Mouse (Mus musculus): ENCODE measurements around the gene Hdgf. TPM values are rescaled to one million over a fixed set of nuclear protein-coding genes. Genes with fewer than 3 reads are reported as not detected.

Gene Hdgf
- polyA plus RNA-seq, 1 experiment = 82.6 TPM

DNA sequence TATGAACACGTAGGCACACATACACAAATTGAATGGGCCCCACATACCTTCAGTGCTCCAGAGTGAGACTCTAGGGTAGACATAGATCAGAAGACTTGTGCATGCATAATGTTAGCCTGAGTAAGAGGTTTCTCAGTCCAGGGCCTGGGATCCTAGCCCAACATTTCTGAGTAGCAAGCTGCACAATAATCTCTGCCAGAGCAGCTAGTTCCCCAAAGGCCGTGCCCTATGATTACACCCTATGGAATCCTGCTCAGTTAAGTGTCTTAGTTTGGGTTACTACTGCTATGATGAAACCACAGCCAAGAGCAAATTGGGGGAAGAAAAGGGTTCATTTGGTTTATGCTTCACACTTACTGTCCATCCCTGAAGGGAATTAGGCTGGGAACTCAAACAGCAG lies 36.4 kb downstream of the Hdgf start:
- no peak for DNase-seq
- no peak for TF ChIP-seq POLR2A (IDR thresholded peaks at IDR 0.05; ENCODE audit: borderline replicate concordance, extremely low read depth, low read depth, low read length)
- no peak for TF ChIP-seq CTCF (IDR thresholded peaks at IDR 0.05; ENCODE audit: insufficient read depth, low read length)
- 88% methylated on average over 2 of the region's 2 CpGs for WGBS
- Histone ChIP-seq H3K4me1 (ENCODE audit: control insufficient read depth, insufficient read depth, low read length) (no peaks in the 10 kb centered on the region), H3K4me3 (replicated peaks; ENCODE audit: extremely low read depth, low read depth, low read length) (no peak overlapping the region)

DNA sequence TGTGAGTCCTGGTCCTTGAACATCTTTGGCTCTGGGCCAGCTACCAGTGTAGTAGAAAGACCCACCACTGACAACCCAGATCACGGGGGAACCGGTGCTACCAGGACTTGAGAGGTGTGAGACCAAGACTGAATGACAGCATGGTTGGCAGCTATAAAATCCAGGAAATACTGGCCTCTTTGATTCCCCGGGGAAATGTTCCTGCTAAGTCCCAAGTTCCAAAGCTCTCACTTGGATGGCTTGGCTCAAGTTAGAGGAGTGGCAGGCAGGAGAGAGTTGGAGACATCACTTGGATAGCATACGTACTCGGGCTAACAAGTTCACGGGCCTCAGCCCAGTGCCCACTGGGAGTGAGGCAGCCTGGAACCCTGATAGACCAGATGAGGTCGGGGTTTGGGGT lies 37.5 kb downstream of the Hdgf start:
- DNase-seq = no peak
- H3K4me3 ChIP-seq (replicated peaks; ENCODE audit: extremely low read depth, low read depth, low read length) = no peak overlapping the region
- TF ChIP-seq CTCF (IDR thresholded peaks at IDR 0.05; ENCODE audit: insufficient read depth, low read length) (no peak), POLR2A (IDR thresholded peaks at IDR 0.05; ENCODE audit: borderline replicate concordance, extremely low read depth, low read depth, low read length) (no peak)
- H3K4me1 ChIP-seq (ENCODE audit: control insufficient read depth, insufficient read depth, low read length) = no peaks in the 10 kb centered on the region
- WGBS = 69% methylated on average over 7 of the region's 7 CpGs

DNA sequence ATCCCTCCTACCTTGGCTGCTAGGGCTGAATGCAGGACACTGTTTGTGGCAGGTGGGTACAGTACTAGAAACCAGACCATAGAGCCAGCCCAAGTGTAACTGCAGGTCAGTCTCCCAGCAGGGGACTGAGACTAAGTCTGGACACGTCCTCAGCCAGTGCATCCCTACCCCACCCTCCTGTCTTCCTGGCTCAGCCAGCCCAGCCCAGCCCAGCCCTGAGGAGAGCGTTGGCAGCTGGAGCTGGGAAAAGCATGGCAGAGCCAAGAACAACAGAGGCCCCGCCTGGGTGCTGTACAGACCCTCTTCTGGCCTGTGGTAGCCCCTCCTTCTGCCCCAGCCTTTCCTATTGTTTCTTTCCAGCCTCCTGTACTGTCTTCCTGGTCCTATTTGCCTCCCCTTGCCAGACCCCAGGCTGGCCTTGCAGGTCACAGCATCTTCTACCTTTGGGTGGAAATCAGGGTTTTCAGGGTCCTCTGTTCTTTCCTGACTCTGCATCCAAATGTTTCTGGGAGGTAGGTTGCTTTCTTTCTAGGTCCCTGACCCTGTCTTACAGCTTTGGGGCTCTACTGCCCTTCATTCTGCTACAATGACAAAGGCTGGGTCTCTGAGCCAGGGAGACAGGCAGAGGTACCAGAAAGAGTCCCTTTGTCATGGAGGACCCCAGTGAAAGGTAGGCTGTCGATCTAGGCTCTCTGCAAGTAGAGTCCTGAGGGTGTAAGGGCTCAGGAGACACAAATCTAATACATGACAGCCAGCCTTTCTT lies 38.9 kb downstream of the Hdgf start:
- H3K4me1 ChIP-seq (ENCODE audit: control insufficient read depth, insufficient read depth, low read length) = no peaks in the 10 kb centered on the region
- WGBS = 22% methylated on average over 4 of the region's 4 CpGs
- no peak for DNase-seq

DNA sequence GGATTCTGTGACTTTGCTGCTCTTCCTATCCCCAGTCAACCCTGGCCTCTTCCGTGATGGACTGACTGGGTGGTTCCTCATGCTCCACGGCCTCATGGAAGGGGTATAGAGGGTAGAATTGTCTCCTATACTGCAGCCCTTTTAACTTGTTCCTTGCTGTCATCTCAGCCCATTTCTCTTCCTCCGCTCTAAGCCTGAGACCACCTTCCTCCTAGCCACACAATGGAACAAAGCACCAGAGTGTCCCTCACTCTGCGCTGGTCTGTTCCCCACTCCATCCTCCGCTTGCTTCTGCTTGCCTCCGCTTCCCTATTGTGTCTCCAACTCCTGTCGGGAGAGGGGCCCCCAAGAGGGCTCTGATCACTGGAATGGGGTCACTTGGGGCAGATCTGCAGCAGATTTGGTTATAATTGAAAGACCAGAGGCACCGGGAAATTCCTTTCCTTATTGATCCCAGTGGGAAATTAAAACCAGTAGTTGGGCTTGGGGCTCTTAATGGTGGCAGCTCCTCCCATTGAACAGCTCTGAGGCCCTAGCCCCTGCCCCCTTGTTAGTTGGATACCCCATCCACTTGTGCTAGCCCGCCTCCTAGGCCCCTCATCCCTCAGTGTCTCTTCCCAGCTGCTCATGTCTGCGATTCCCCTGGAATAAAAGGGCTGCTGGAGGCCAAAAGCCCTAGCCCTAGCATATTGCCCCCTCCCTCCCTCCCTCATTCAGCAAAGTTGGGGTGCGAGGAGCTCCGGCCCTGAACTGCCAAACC lies 39.8 kb downstream of the Hdgf start:
- DNase-seq = no peak
- TF ChIP-seq POLR2A (IDR thresholded peaks at IDR 0.05; ENCODE audit: borderline replicate concordance, extremely low read depth, low read depth, low read length) (no peak), CTCF (IDR thresholded peaks at IDR 0.05; ENCODE audit: insufficient read depth, low read length) (no peak)
- H3K4me1 ChIP-seq (ENCODE audit: control insufficient read depth, insufficient read depth, low read length) = no peaks in the 10 kb centered on the region

More for the DNA sequence above, 38.9 kb downstream of the Hdgf start:
- H3K4me3 ChIP-seq (replicated peaks; ENCODE audit: extremely low read depth, low read depth, low read length) = no peak overlapping the region
- TF ChIP-seq CTCF (IDR thresholded peaks at IDR 0.05; ENCODE audit: insufficient read depth, low read length) (no peak), POLR2A (IDR thresholded peaks at IDR 0.05; ENCODE audit: borderline replicate concordance, extremely low read depth, low read depth, low read length) (no peak)

DNA sequence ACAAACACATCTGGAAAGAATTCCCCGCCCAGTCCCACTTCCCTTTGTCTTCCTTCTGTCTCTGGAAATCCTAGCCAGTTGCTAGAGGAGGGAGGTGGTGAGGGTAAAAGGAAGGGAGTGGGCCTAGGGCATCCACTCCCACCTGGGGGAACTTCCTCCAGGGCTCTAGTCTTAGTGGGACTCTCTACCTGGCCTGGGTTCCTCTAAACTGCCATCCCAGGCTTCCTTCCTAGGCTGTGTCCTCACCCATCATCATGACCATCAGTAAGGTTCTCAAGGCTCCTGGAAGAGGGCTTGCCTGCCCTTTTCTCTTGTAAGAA lies 40.4 kb downstream of the Hdgf start:
- no peak for TF ChIP-seq POLR2A (IDR thresholded peaks at IDR 0.05; ENCODE audit: borderline replicate concordance, extremely low read depth, low read depth, low read length)
- no peak for TF ChIP-seq CTCF (IDR thresholded peaks at IDR 0.05; ENCODE audit: insufficient read depth, low read length)
- Histone ChIP-seq H3K4me3 (replicated peaks; ENCODE audit: extremely low read depth, low read depth, low read length) (no peak overlapping the region), H3K4me1 (ENCODE audit: control insufficient read depth, insufficient read depth, low read length) (no peaks in the 10 kb centered on the region)
- WGBS = 53% methylated on average over 1 of the region's 1 CpGs
- no peak for DNase-seq

More for the DNA sequence above, 39.8 kb downstream of the Hdgf start:
- WGBS = 50% methylated on average over 12 of the region's 12 CpGs
- no peak overlapping the region for H3K4me3 ChIP-seq (replicated peaks; ENCODE audit: extremely low read depth, low read depth, low read length)

DNA sequence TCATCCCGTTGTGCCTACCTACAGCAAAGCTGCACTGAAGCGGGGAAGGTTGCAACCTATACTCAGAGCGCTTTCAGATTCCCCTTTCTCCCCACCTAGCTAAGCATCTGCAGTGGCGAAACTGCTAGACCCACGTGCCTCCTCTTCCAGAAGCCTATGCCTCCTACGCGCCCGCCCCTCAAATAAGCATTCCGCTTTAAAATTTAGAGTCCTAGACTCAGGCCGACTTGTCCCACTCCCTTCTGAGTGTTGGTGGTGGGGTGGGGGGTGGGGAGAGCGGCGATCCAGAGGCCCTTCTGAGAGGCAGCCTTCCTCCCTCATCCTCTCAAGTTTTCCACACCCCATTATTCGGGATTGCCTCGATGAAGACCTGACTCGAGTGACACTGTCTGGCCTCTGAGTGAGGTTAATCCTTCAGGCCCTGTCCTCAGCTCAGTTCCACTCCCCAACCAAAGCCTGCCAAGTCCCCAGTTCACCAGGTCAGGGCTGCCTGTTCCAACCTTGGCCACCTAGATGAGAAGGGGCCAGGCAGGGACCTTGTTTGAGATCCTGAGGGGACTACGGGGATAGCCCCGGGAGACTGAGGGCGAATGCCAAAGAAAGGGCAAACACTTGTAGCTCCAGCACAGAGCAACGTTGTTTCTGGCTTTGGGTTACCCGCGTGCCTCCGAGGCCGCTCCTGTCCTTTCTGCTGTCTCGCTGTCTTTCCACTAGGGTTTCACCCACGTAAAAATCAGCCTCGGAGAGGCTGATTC lies 41.1 kb downstream of the Hdgf start:
- no peak for TF ChIP-seq POLR2A (IDR thresholded peaks at IDR 0.05; ENCODE audit: borderline replicate concordance, extremely low read depth, low read depth, low read length)
- TF ChIP-seq CTCF (IDR thresholded peaks at IDR 0.05; ENCODE audit: insufficient read depth, low read length) = no peak
- no peaks in the 10 kb centered on the region for H3K4me1 ChIP-seq (ENCODE audit: control insufficient read depth, insufficient read depth, low read length)
- WGBS = 9% methylated on average over 26 of the region's 26 CpGs
- DNase-seq = no peak
- H3K4me3 ChIP-seq (replicated peaks; ENCODE audit: extremely low read depth, low read depth, low read length) = no peak overlapping the region

DNA sequence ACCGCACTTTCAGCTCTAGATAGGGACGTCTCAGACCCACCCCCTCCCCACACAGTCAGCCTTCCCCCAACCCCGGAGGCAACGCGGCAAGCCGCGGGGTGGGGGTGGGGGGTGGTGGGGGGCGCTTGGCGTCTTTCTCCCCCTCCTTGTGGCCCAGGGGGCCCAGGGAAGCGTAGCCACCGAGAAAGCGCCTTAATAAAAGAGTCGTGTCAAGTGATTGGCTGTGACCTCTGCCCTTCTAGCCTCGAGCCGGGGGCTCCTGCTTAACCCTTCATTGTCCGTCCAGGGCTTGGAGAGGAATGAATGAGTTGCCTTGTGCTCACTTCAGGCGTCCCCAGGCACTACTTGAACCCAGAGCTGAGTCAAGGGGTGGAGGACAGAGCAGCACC lies 41.7 kb downstream of the Hdgf start:
- no peaks in the 10 kb centered on the region for H3K4me1 ChIP-seq (ENCODE audit: control insufficient read depth, insufficient read depth, low read length)
- 2% methylated on average over 17 of the region's 17 CpGs for WGBS
- H3K4me3 ChIP-seq (replicated peaks; ENCODE audit: extremely low read depth, low read depth, low read length) = no peak overlapping the region
- DNase-seq = no peak
- TF ChIP-seq POLR2A (IDR thresholded peaks at IDR 0.05; ENCODE audit: borderline replicate concordance, extremely low read depth, low read depth, low read length) = no peak
- no peak for TF ChIP-seq CTCF (IDR thresholded peaks at IDR 0.05; ENCODE audit: insufficient read depth, low read length)

DNA sequence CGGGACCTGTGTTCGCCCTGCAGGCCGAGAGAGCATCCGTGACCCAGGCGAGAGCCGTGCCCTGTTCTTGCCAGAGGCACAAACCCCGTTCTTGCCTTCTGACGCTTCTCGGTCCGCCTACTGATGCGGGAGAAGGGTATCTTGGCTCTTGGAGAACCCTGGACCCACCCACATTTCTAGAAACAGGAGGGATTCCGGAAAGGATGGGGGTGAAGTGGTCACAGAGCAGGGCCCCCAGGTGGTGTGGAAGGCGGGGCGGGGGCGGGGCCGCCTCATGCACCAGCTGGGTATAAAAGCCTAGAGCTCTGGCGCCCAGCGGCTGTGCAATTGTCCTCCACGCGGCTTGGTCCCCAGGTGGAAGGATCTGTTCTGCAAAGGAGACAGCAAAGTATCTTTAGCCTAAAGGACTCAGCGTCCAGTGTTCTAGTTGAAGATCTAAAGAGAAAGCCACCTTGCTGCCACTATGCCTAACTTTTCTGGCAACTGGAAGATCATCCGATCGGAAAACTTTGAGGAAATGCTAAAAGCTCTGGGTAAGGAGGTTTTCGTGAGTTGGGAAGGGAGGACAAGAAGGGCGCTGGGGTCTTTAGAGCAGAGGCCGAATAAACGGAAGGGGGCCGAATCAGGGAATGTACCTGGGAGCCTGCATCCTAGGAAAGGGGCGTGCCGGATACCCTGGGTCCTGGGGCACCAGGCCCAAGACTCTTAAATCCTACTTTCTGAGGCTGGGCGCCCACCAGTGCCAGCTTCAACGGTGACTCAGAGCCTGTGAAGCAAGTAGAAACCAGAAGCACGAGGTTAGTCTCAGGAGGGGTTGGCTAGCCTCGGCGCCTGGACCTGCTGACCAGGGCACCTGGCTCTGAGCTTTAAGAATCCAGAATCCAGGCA lies 42.5 kb downstream of the Hdgf start, which contains the start of gene Crabp2:
TSS of gene Crabp2 (plus strand) at position 289 of the 888 bp plus-strand sequence.
- H3K4me1 ChIP-seq (ENCODE audit: control insufficient read depth, insufficient read depth, low read length) = no peaks in the 10 kb centered on the region
- WGBS = 8% methylated on average over 35 of the region's 35 CpGs

More for the DNA sequence above, 42.5 kb downstream of the Hdgf start, which contains the start of gene Crabp2:
- DNase-seq = no peak
- H3K4me3 ChIP-seq (replicated peaks; ENCODE audit: extremely low read depth, low read depth, low read length) = no peak within 1 kb of the TSS
- TF ChIP-seq CTCF (IDR thresholded peaks at IDR 0.05; ENCODE audit: insufficient read depth, low read length) (no peak), POLR2A (IDR thresholded peaks at IDR 0.05; ENCODE audit: borderline replicate concordance, extremely low read depth, low read depth, low read length) (no peak)
